Mouse (Mus musculus): Measurements from ENCODE around the gene Ak9. TPM values are rescaled to one million over a fixed set of nuclear protein-coding genes. Genes with fewer than 3 reads are reported as not detected.

Ak9 gene
- total and polyA plus RNA-seq, 3 experiments: 0.21 TPM; not detected in 2

- DNase-seq (ENCODE audit: low read depth, low spot score): no peak
- H3K27me3 ChIP-seq (ENCODE audit: control insufficient read depth in 1 of 2, insufficient read depth in 2 of 2, low read length in 2 of 2): no peaks in the 10 kb centered on the region
- no peak overlapping the region for H3K4me3 ChIP-seq (ENCODE audit: control insufficient read depth in 1 of 2, insufficient read depth in 1 of 2, low read depth in 2 of 2, low read length in 2 of 2)
- H3K4me1 ChIP-seq (ENCODE audit: control insufficient read depth in 1 of 2, insufficient read depth in 2 of 2, low read length in 2 of 2): no peaks in the 10 kb centered on the region
- TF ChIP-seq CTCF (IDR thresholded peaks at IDR 0.05 in 2 of 3, conservative IDR thresholded peaks at IDR 0.05 in 1 of 3; ENCODE audit: control insufficient read depth in 1 of 3, insufficient read depth in 1 of 3, low read depth in 2 of 3, low read length in 3 of 3, poor library complexity in 1 of 3, severe bottlenecking in 1 of 3) (no peak), ZNF384 (IDR thresholded peaks at IDR 0.05; ENCODE audit: low read depth, low read length) (no peak), MAFK (IDR thresholded peaks at IDR 0.05; ENCODE audit: borderline replicate concordance, low read depth, low read length) (no peak), MAZ (IDR thresholded peaks at IDR 0.05; ENCODE audit: low read depth, low read length) (no peak), BHLHE40 (IDR thresholded peaks at IDR 0.05; ENCODE audit: borderline replicate concordance, low read depth, low read length) (no peak), ZKSCAN1 (IDR thresholded peaks at IDR 0.05; ENCODE audit: low read depth, low read length) (no peak), POLR2AphosphoS5 (IDR thresholded peaks at IDR 0.05; ENCODE audit: borderline replicate concordance, low read depth, low read length) (no peak), TCF12 (IDR thresholded peaks at IDR 0.05; ENCODE audit: low read depth, low read length) (no peak), HCFC1 (IDR thresholded peaks at IDR 0.05; ENCODE audit: low read depth, low read length) (no peak), ETS1 (IDR thresholded peaks at IDR 0.05; ENCODE audit: low read depth, low read length) (no peak)
- no peaks in the 10 kb centered on the region for H3K9me3 ChIP-seq (replicated peaks; ENCODE audit: insufficient read depth, low read length)
- H3K9ac ChIP-seq (ENCODE audit: control insufficient read depth, low read depth, low read length, poor library complexity, severe bottlenecking): no peak overlapping the region
- peaks cover 0 to 2% of the 10 kb centered on the region in 2 experiments; a peak in 1 of 4 replicates for H3K36me3 ChIP-seq (ENCODE audit: control insufficient read depth in 1 of 2, insufficient read depth in 2 of 2, low read length in 2 of 2)
- H3K27ac ChIP-seq (ENCODE audit: control insufficient read depth, low read depth, low read length): no peak overlapping the region
- no peaks in the 10 kb centered on the region for H3K79me2 ChIP-seq (ENCODE audit: control insufficient read depth, insufficient read depth, low read length, poor library complexity)
These were observed 28.9 kb upstream of the Ak9 start for GRCm38 (mm10) chr10:41274871-41275270.

GRCm38 (mm10) chr10:41278808-41279207, 25.0 kb upstream of the Ak9 start:
- Histone ChIP-seq H3K79me2 (ENCODE audit: control insufficient read depth, insufficient read depth, low read length, poor library complexity) (no peaks in the 10 kb centered on the region), H3K4me1 (ENCODE audit: control insufficient read depth in 1 of 2, insufficient read depth in 2 of 2, low read length in 2 of 2) (no peaks in the 10 kb centered on the region), H3K9ac (ENCODE audit: control insufficient read depth, low read depth, low read length, poor library complexity, severe bottlenecking) (no peak overlapping the region), H3K4me3 (ENCODE audit: control insufficient read depth in 1 of 2, insufficient read depth in 1 of 2, low read depth in 2 of 2, low read length in 2 of 2) (no peak overlapping the region), H3K9me3 (replicated peaks; ENCODE audit: insufficient read depth, low read length) (no peaks in the 10 kb centered on the region), H3K27me3 (ENCODE audit: control insufficient read depth in 1 of 2, insufficient read depth in 2 of 2, low read length in 2 of 2) (no peaks in the 10 kb centered on the region), H3K36me3 (ENCODE audit: control insufficient read depth in 1 of 2, insufficient read depth in 2 of 2, low read length in 2 of 2) (peaks cover 0 to 2% of the 10 kb centered on the region in 2 experiments; a peak in 1 of 4 replicates), H3K27ac (ENCODE audit: control insufficient read depth, low read depth, low read length) (no peak overlapping the region)
- TF ChIP-seq GABPA (IDR thresholded peaks at IDR 0.05; ENCODE audit: low read depth, low read length) (no peak), CHD2 (IDR thresholded peaks at IDR 0.05; ENCODE audit: low read length) (no peak), MEF2A (IDR thresholded peaks at IDR 0.05; ENCODE audit: extremely low read depth, insufficient replicate concordance, low read depth, low read length, poor library complexity, severe bottlenecking) (no peak), GATA1 (IDR thresholded peaks at IDR 0.05; ENCODE audit: low read depth, low read length) (no peak), MAFK (IDR thresholded peaks at IDR 0.05; ENCODE audit: borderline replicate concordance, low read depth, low read length) (no peak), RAD21 (IDR thresholded peaks at IDR 0.05; ENCODE audit: low read depth, low read length) (no peak), USF1 (IDR thresholded peaks at IDR 0.05; ENCODE audit: low read depth, low read length) (no peak), ZC3H11A (IDR thresholded peaks at IDR 0.05; ENCODE audit: low read depth, low read length) (no peak), ELF1 (IDR thresholded peaks at IDR 0.05; ENCODE audit: low read depth, low read length) (no peak), UBTF (IDR thresholded peaks at IDR 0.05; ENCODE audit: borderline replicate concordance, insufficient read depth, low read depth, low read length) (no peak), POLR2AphosphoS2 (IDR thresholded peaks at IDR 0.05; ENCODE audit: low read length) (no peak)
- no peak for DNase-seq (ENCODE audit: low read depth, low spot score)

All from MEL (cell line).